Mouse (Mus musculus) bone marrow macrophage, adult 2 months (primary cell): ENCODE results near the gene Marveld2.

Experiments used
- CTCF ChIP-seq: IDR thresholded peaks from 2 replicates; pipeline ENCODE4 v1.5.1; 2012; ENCODE audit warnings: low read depth, mild to moderate bottlenecking, low read length, moderate library complexity
- POLR2A ChIP-seq: IDR thresholded peaks from 2 replicates; pipeline ENCODE4 v1.6.1; 2012; ENCODE audit warnings: mild to moderate bottlenecking, low read depth, low read length, borderline replicate concordance

DNA sequence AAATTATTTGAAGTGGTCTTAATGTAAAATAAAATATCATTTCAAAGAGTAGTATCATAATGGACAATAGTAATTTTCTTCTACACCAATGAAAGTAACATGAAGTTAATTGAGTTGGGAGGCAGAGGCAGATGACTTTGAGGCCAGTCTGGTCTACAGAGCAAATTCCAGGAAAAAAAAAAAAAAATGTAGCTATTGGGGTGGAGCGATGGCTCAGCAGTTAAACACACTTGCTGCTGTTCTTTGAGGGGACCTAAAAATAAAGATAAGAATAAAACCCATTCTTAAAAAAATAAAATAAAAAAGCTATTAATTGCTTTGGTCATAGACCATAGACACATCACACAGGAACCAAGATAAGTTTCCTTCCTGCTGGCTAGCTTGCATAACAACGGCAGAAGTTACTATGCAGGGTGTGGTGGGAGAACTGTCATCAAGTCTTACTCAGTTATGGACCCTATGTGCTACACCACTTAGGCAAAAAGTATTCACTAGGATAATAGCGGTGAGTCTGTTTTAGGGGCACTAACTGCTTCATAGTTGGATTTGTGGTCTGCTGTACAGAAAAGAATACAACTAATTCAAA, 17.4 kb upstream of the Marveld2 start:
- TF ChIP-seq CTCF (no peak), POLR2A (no peak)
